Mouse (Mus musculus) erythroblast, embryonic 14.5 days (primary cell): ENCODE measurements around the gene Gpt2.

ENCODE experiments used
- GATA1 ChIP-seq: IDR thresholded peaks from 2 replicates; pipeline ENCODE4 v1.6.1; 2012; ENCODE audit warnings: low read length, inconsistent platforms, mixed read lengths
- TAL1 ChIP-seq: IDR thresholded peaks from 3 replicates; pipeline ENCODE4 v1.6.1; 2012; ENCODE audit warnings: low read length, inconsistent platforms, mixed read lengths

DNA sequence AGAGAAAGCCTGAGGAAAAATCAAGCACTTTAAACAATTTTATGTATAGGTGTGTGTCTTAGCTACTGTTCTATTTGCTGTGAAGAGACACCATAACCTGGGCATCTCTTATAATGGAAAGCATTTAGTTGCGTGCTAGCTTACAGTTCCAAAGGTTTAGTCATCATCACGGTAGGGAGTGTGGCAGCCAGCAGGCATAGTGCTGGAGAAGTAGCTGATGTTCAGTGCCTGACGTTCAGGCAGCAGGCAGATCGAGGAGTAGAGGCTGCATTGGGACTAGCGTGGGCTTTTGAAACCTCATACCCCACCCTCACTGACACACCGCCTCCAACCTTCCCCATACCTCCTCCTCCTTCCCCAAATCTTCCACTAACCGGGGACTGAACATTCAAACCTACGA lies 21.6 kb upstream of the Gpt2 start:
- TF ChIP-seq GATA1, result no peak
- no peak for TF ChIP-seq TAL1
